Mouse (Mus musculus) right cerebral cortex, postnatal 14 days (tissue): ENCODE results near the gene Zfp62.
A peak's percentile ranks its signal among the peaks of the same experiment; 100 is the strongest.
"Not testable (repeated sequence)": the region's sequence is repeated elsewhere in the genome, so short reads cannot be mapped to it uniquely, and the experiment has no call there.

ENCODE experiments used
- DNase-seq: peaks from one replicate; pipeline ENCODE4 v3.0.0; 2022

Zfp62 gene

GRCm38 (mm10) chr11:49203129-49203768 lies at the start of gene Zfp62:
Zfp62 (plus strand) TSS chr11:49203292.
- peak; percentile 90 for DNase-seq

GRCm38 (mm10) chr11:49154077-49154476 lies 49.0 kb upstream of the Zfp62 start, which contains the start of gene Olfr1394:
Olfr1394 (plus strand) TSS chr11:49154377.
- DNase-seq: no peak

GRCm38 (mm10) chr11:49156821-49157814 lies 46.0 kb upstream of the Zfp62 start:
- no peak for DNase-seq

- DNase-seq: peak; percentile 26
These were observed 34.1 kb upstream of the Zfp62 start for GRCm38 (mm10) chr11:49168839-49169611.

GRCm38 (mm10) chr11:49170576-49170975 lies 32.5 kb upstream of the Zfp62 start:
- no peak for DNase-seq

- no peak for DNase-seq
These were observed 27.7 kb upstream of the Zfp62 start for GRCm38 (mm10) chr11:49175345-49175744.

GRCm38 (mm10) chr11:49176047-49176779 lies 26.9 kb upstream of the Zfp62 start:
- DNase-seq: not testable (repeated sequence)

GRCm38 (mm10) chr11:49183172-49183571 lies 19.9 kb upstream of the Zfp62 start:
- no peak for DNase-seq

- no peak for DNase-seq
These were observed 16.6 kb upstream of the Zfp62 start for GRCm38 (mm10) chr11:49186452-49186851.

- DNase-seq: no peak
These were observed 16.1 kb upstream of the Zfp62 start, which contains the start of gene Btnl9 for GRCm38 (mm10) chr11:49186955-49187488. Btnl9 (minus strand) TSS chr11:49187159.

GRCm38 (mm10) chr11:49187701-49188100 lies 15.4 kb upstream of the Zfp62 start:
- no peak for DNase-seq

GRCm38 (mm10) chr11:49189737-49190136 lies 13.4 kb upstream of the Zfp62 start:
- DNase-seq: peak; percentile 58

- DNase-seq: no peak
These were observed 12.0 kb upstream of the Zfp62 start for GRCm38 (mm10) chr11:49191083-49191482.

- DNase-seq: not testable (repeated sequence)
These were observed 8.3 kb upstream of the Zfp62 start for GRCm38 (mm10) chr11:49194771-49195170.

- DNase-seq: no peak
These were observed 7.2 kb upstream of the Zfp62 start for GRCm38 (mm10) chr11:49195819-49196322.

GRCm38 (mm10) chr11:49200666-49201065 lies 2.4 kb upstream of the Zfp62 start:
- no peak for DNase-seq

- DNase-seq: no peak
These were observed 1.9 kb upstream of the Zfp62 start for GRCm38 (mm10) chr11:49201142-49201541.

GRCm38 (mm10) chr11:49202071-49202470 lies 1.0 kb upstream of the Zfp62 start:
- DNase-seq: no peak

GRCm38 (mm10) chr11:49202523-49203061 lies 500 bp upstream of the Zfp62 start:
- no peak for DNase-seq

- peak; percentile 23 for DNase-seq
These were observed 842 bp downstream of the Zfp62 start for GRCm38 (mm10) chr11:49203771-49204497.
